Mouse (Mus musculus) lung, embryonic 15.5 days (tissue): ENCODE measurements around the gene Bmpr2. TPM values are rescaled to one million over a fixed set of nuclear protein-coding genes. Genes with fewer than 3 reads are reported as not detected.

ENCODE experiments used
- ATAC-seq: fragments of 200-750 bp; cut with Nextera tagmentation; 2 replicates; pipeline ENCODE4 v1.8.0; 2017; ENCODE audit warnings: moderate number of reproducible peaks, borderline replicate concordance; ENCODE audit not compliant: low FRiP score, low TSS enrichment; ENCODE audit errors: extremely low read depth
- H3K27ac ChIP-seq: fragments of 300-500 bp; sonication (generic); 2 replicates; pipeline ENCODE4 v1.5.1; 2015; ENCODE audit warnings: moderate library complexity, mild to moderate bottlenecking, inconsistent platforms
- H3K27me3 ChIP-seq: fragments of 300-500 bp; sonication (generic); 2 replicates; pipeline ENCODE4 v1.6.1; 2015; ENCODE audit warnings: inconsistent platforms
- H3K36me3 ChIP-seq: fragments of 300-500 bp; sonication (generic); 2 replicates; pipeline ENCODE4 v1.6.1; 2015; ENCODE audit warnings: inconsistent platforms
- H3K4me1 ChIP-seq: fragments of 300-500 bp; sonication (generic); 2 replicates; pipeline ENCODE4 v1.6.1; 2015; ENCODE audit warnings: inconsistent platforms
- H3K4me2 ChIP-seq: fragments of 300-500 bp; sonication (generic); 2 replicates; pipeline ENCODE4 v1.6.1; 2015; ENCODE audit warnings: inconsistent platforms, mild to moderate bottlenecking, moderate library complexity
- H3K4me3 ChIP-seq: fragments of 300-500 bp; sonication (generic); 2 replicates; pipeline ENCODE4 v1.5.1; 2015; ENCODE audit warnings: mild to moderate bottlenecking, inconsistent platforms
- H3K9ac ChIP-seq: fragments of 300-500 bp; sonication (generic); 2 replicates; pipeline ENCODE4 v1.6.1; 2015; ENCODE audit warnings: inconsistent platforms
- H3K9me3 ChIP-seq: fragments of 300-500 bp; sonication (generic); 2 replicates; pipeline ENCODE4 v1.6.1; 2016; ENCODE audit warnings: inconsistent platforms
- WGBS: fragments of 180-500 bp; shearing (Covaris S2); methylation state at CpG from one replicate; pipeline ENCODE4 v1.1.7; 2015; 5-methylcytosine and 5-hydroxymethylcytosine counted together
- polyA plus RNA-seq: library from polyadenylated mRNA; unstranded; fragments of >200 nt; fragmentation: Nextera tagmentation; extraction: Ambion mirVana; gene quantifications from 2 replicates; pipeline ENCODE4 v1.2.1, GENCODE M21; 2015

Bmpr2 gene
- polyA plus RNA-seq, 1 experiment from 2014 or later = 9.5 TPM

- Histone ChIP-seq H3K4me1 (0 out of 2 replicates have a peak, but pooled peaks cover 6% of the 10 kb centered on the region), H3K27ac (no peak overlapping the region), H3K4me3 (no peak overlapping the region), H3K4me2 (no peak overlapping the region), H3K9ac (no peak overlapping the region), H3K9me3 (no peaks in the 10 kb centered on the region), H3K27me3 (no peaks in the 10 kb centered on the region), H3K36me3 (peaks cover 11% of the 10 kb centered on the region)
- WGBS = 85% methylated on average over 7 of the region's 7 CpGs
- no peak for ATAC-seq
Measured at GRCm38 (mm10) chr1:59878098-59878497, 114.9 kb downstream of the Bmpr2 start.

GRCm38 (mm10) chr1:59883349-59884134 lies 120.3 kb downstream of the Bmpr2 start:
- Histone ChIP-seq H3K4me1 (0 out of 2 replicates have a peak, but pooled peaks cover 6% of the 10 kb centered on the region), H3K4me2 (no peak overlapping the region), H3K27me3 (no peaks in the 10 kb centered on the region), H3K9ac (no peak overlapping the region), H3K36me3 (peaks cover 3% of the 10 kb centered on the region), H3K9me3 (no peaks in the 10 kb centered on the region), H3K4me3 (no peak overlapping the region), H3K27ac (no peak overlapping the region)
- no peak for ATAC-seq
- WGBS = 31% methylated on average over 3 of the region's 3 CpGs

- no peak overlapping the region for H3K9ac ChIP-seq
- H3K27ac ChIP-seq = no peak overlapping the region
- no peak overlapping the region for H3K4me3 ChIP-seq
- H3K9me3 ChIP-seq = no peaks in the 10 kb centered on the region
- no peaks in the 10 kb centered on the region for H3K36me3 ChIP-seq
- 49% methylated on average over 4 of the region's 4 CpGs for WGBS
- ATAC-seq = no peak
- H3K4me1 ChIP-seq = 0 out of 2 replicates have a peak, but pooled peaks cover 6% of the 10 kb centered on the region
- no peak overlapping the region for H3K4me2 ChIP-seq
- no peaks in the 10 kb centered on the region for H3K27me3 ChIP-seq
Measured at GRCm38 (mm10) chr1:59886899-59887298, 123.7 kb downstream of the Bmpr2 start.

- H3K4me3 ChIP-seq = no peak overlapping the region
- H3K9me3 ChIP-seq = no peaks in the 10 kb centered on the region
- no peak overlapping the region for H3K4me2 ChIP-seq
- no peak overlapping the region for H3K9ac ChIP-seq
- no peaks in the 10 kb centered on the region for H3K36me3 ChIP-seq
- no peak for ATAC-seq
- no peaks in the 10 kb centered on the region for H3K27me3 ChIP-seq
- no peak overlapping the region for H3K27ac ChIP-seq
- H3K4me1 ChIP-seq = 0 out of 2 replicates have a peak, but pooled peaks cover under 1% of the 10 kb centered on the region
Measured at GRCm38 (mm10) chr1:59888018-59888417, 124.8 kb downstream of the Bmpr2 start.

- peaks cover 11% of the 10 kb centered on the region for H3K4me1 ChIP-seq
- no peaks in the 10 kb centered on the region for H3K27me3 ChIP-seq
- ATAC-seq = no peak
- H3K27ac ChIP-seq = no peak overlapping the region
- no peak overlapping the region for H3K9ac ChIP-seq
- no peak overlapping the region for H3K4me3 ChIP-seq
- no peak overlapping the region for H3K4me2 ChIP-seq
- no peaks in the 10 kb centered on the region for H3K9me3 ChIP-seq
- no peaks in the 10 kb centered on the region for H3K36me3 ChIP-seq
- WGBS = 69% methylated on average over 4 of the region's 4 CpGs
Measured at GRCm38 (mm10) chr1:59891185-59891584, 128.0 kb downstream of the Bmpr2 start.

- 80% methylated on average over 8 of the region's 8 CpGs for WGBS
- no peak overlapping the region for H3K9ac ChIP-seq
- no peaks in the 10 kb centered on the region for H3K9me3 ChIP-seq
- H3K36me3 ChIP-seq = no peaks in the 10 kb centered on the region
- ATAC-seq = no peak
- H3K4me2 ChIP-seq = no peak overlapping the region
- peaks cover 12% of the 10 kb centered on the region for H3K4me1 ChIP-seq
- H3K27ac ChIP-seq = no peak overlapping the region
- no peak overlapping the region for H3K4me3 ChIP-seq
- H3K27me3 ChIP-seq = no peaks in the 10 kb centered on the region
Measured at GRCm38 (mm10) chr1:59892777-59893176, 129.6 kb downstream of the Bmpr2 start.

- Histone ChIP-seq H3K9me3 (no peaks in the 10 kb centered on the region), H3K27me3 (no peaks in the 10 kb centered on the region), H3K4me1 (peaks cover 12% of the 10 kb centered on the region), H3K36me3 (no peaks in the 10 kb centered on the region), H3K27ac (no peak overlapping the region), H3K9ac (no peak overlapping the region), H3K4me2 (no peak overlapping the region), H3K4me3 (no peak overlapping the region)
- 53% methylated on average over 4 of the region's 4 CpGs for WGBS
- no peak for ATAC-seq
Measured at GRCm38 (mm10) chr1:59894025-59894424, 130.8 kb downstream of the Bmpr2 start.

GRCm38 (mm10) chr1:59895456-59895855 lies 132.3 kb downstream of the Bmpr2 start:
- H3K4me1 ChIP-seq = peaks cover 12% of the 10 kb centered on the region
- peak overlapping the region; percentile 34 for H3K27ac ChIP-seq
- H3K36me3 ChIP-seq = no peaks in the 10 kb centered on the region
- 21% methylated on average over 4 of the region's 4 CpGs for WGBS
- H3K27me3 ChIP-seq = no peaks in the 10 kb centered on the region
- no peak overlapping the region for H3K4me2 ChIP-seq
- H3K4me3 ChIP-seq = no peak overlapping the region
- ATAC-seq = peak; percentile 78; the same call in 1 of the 2 replicates
- no peaks in the 10 kb centered on the region for H3K9me3 ChIP-seq
- no peak overlapping the region for H3K9ac ChIP-seq

- no peak overlapping the region for H3K4me2 ChIP-seq
- no peak overlapping the region for H3K27ac ChIP-seq
- no peaks in the 10 kb centered on the region for H3K27me3 ChIP-seq
- no peak for ATAC-seq
- H3K4me3 ChIP-seq = no peak overlapping the region
- H3K9me3 ChIP-seq = no peaks in the 10 kb centered on the region
- no peak overlapping the region for H3K9ac ChIP-seq
- H3K4me1 ChIP-seq = peaks cover 17% of the 10 kb centered on the region
- H3K36me3 ChIP-seq = no peaks in the 10 kb centered on the region
- WGBS = 58% methylated on average over 5 of the region's 5 CpGs
Measured at GRCm38 (mm10) chr1:59897147-59897798, 134.1 kb downstream of the Bmpr2 start.

GRCm38 (mm10) chr1:59899679-59900078 lies 136.5 kb downstream of the Bmpr2 start:
- no peak for ATAC-seq
- WGBS = 74% methylated on average over 2 of the region's 2 CpGs
- Histone ChIP-seq H3K4me1 (peaks cover 17% of the 10 kb centered on the region), H3K4me2 (no peak overlapping the region), H3K4me3 (no peak overlapping the region), H3K9ac (no peak overlapping the region), H3K27me3 (no peaks in the 10 kb centered on the region), H3K27ac (no peak overlapping the region), H3K36me3 (no peaks in the 10 kb centered on the region), H3K9me3 (no peaks in the 10 kb centered on the region)

- Histone ChIP-seq H3K9me3 (no peaks in the 10 kb centered on the region), H3K9ac (no peak overlapping the region), H3K4me3 (no peak overlapping the region), H3K4me2 (no peak overlapping the region), H3K27me3 (no peaks in the 10 kb centered on the region), H3K4me1 (peaks cover 5% of the 10 kb centered on the region; the same call in 1 of the 2 replicates), H3K36me3 (no peaks in the 10 kb centered on the region), H3K27ac (no peak overlapping the region)
- no peak for ATAC-seq
- WGBS = 83% methylated on average over 5 of the region's 5 CpGs
Measured at GRCm38 (mm10) chr1:59901082-59901876, 138.1 kb downstream of the Bmpr2 start.
